ENCODE assay signal across 12 mouse cellular contexts in the genomic region with DNA sequence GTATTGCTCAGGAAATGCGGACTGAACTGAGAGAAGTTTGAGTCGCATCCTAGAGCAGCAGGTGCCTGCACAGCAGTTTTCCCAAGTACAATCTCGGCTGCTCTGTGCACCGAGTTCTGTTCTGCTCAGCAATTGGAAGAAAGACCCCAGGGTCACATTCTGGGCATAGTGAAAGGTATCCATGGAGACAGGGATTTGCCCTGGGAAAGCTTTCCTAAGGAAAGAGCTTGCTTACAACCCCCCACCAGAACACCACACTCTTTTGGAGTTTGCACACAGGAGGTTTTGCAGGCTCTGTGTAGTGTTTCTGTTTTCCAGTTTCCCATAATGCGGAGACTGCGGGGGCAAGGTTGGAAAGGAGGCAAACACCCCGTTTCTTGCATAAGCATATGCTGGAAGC.
DNase-seq lines count a peak whose midpoint lies in the region; ATAC-seq lines count a peak whose summit lies in the region.
"Had no signal": no experiment of that assay in that cellular context is flagged by ENCODE, and none has a peak within 500 bp of the region (broad histone marks: within the 10 kb centered on the region; RNA-seq: fewer than 3 reads in every experiment).

No protein-coding gene starts in this region.

- intact Hi-C loops in left cerebral cortex, postnatal 10 days (cut with DNase I) = no loop called here

- H3K9ac ChIP-seq in forebrain, embryonic 14.5 days (ENCODE audit: low read length) = no peak overlapping the region
- no peak overlapping the region; the same call in 1 of the 2 replicates for H3K9ac ChIP-seq in midbrain, embryonic 11.5 days (ENCODE audit: low read length)
- H3K9ac ChIP-seq: heart, embryonic 12.5 days had no signal

- peaks cover 7% of the 10 kb centered on the region; the same call in 1 of the 2 replicates for H3K9me3 ChIP-seq in forebrain, embryonic 14.5 days (replicated peaks; ENCODE audit: control insufficient read depth, low read length)
- H3K9me3 ChIP-seq in midbrain, embryonic 11.5 days (ENCODE audit: control insufficient read depth, low read length) = peaks cover 2% of the 10 kb centered on the region; the same call in 1 of the 2 replicates

- H3K4me2 ChIP-seq in forebrain, embryonic 14.5 days (ENCODE audit: low read length) = no peak overlapping the region
- peak overlapping the region; percentile 17; the same call in 1 of the 2 replicates for H3K4me2 ChIP-seq in midbrain, embryonic 11.5 days
- H3K4me2 ChIP-seq: heart, embryonic 12.5 days had no signal

- 4% methylated on average over 7 of the region's 7 CpGs for WGBS in forebrain, embryonic 14.5 days
- 8% methylated on average over 7 of the region's 7 CpGs for WGBS in midbrain, embryonic 11.5 days

- H3K4me1 ChIP-seq in forebrain, embryonic 14.5 days (ENCODE audit: control insufficient read depth, insufficient read depth, low read length) = peaks cover 12% of the 10 kb centered on the region; the same call in 1 of the 2 replicates
- H3K4me1 ChIP-seq in midbrain, embryonic 11.5 days (ENCODE audit: control insufficient read depth, insufficient read depth, low read length) = peaks cover 17% of the 10 kb centered on the region
- H3K4me1 ChIP-seq: heart, embryonic 12.5 days had no signal

- DNase-seq in left cerebral cortex, adult 18-20 months (ENCODE audit: low spot score in 2 of 2) = peak; percentile 5 to 16
- DNase-seq in left cerebral cortex, postnatal 10 days (ENCODE audit: extremely low spot score in 1 of 2, low spot score in 2 of 2) = no peak
- peak; percentile 83 for DNase-seq in forebrain, embryonic 14.5 days (ENCODE audit: low spot score)
- DNase-seq in midbrain, embryonic 11.5 days (ENCODE audit: low spot score, missing footprints) = peak; percentile 94
- peak; percentile 24 for DNase-seq in retina, postnatal 1 day
- no peak for DNase-seq in gastrocnemius, adult 8-10 months (ENCODE audit: low spot score in 2 of 2)
- DNase-seq in adrenal gland, adult 18-20 months (ENCODE audit: low spot score in 2 of 2) = no peak
- DNase-seq in ovary, adult 18-20 months (ENCODE audit: low spot score) = no peak
- DNase-seq: cerebellum, postnatal 36 days; kidney, adult 11 months had no signal

- no peaks in the 10 kb centered on the region for H3K27me3 ChIP-seq in forebrain, embryonic 14.5 days (replicated peaks; ENCODE audit: control insufficient read depth, insufficient read depth, low read length)
- H3K27me3 ChIP-seq in midbrain, embryonic 11.5 days (ENCODE audit: control insufficient read depth, insufficient read depth, low read length) = no peaks in the 10 kb centered on the region
- H3K27me3 ChIP-seq: heart, embryonic 12.5 days had no signal

- peak overlapping the region; percentile 23; the same call in 1 of the 2 replicates for H3K27ac ChIP-seq in forebrain, embryonic 14.5 days (ENCODE audit: low read depth, low read length)
- peak overlapping the region; percentile 71 for H3K27ac ChIP-seq in midbrain, embryonic 11.5 days (ENCODE audit: low read depth, low read length)
- H3K27ac ChIP-seq: macrophage had no signal

- H3K36me3 ChIP-seq in forebrain, embryonic 14.5 days (ENCODE audit: control insufficient read depth, insufficient read depth, low read length) = no peaks in the 10 kb centered on the region
- no peaks in the 10 kb centered on the region for H3K36me3 ChIP-seq in midbrain, embryonic 11.5 days (ENCODE audit: control insufficient read depth, insufficient read depth, low read length)
- H3K36me3 ChIP-seq: heart, embryonic 12.5 days had no signal

- ATAC-seq in forebrain, embryonic 14.5 days = peak; percentile 92
- peak; percentile 95 for ATAC-seq in midbrain, embryonic 11.5 days (ENCODE audit: low FRiP score)

- H3K4me3 ChIP-seq in forebrain, embryonic 14.5 days (ENCODE audit: low read depth, low read length) = no peak overlapping the region
- H3K4me3 ChIP-seq in midbrain, embryonic 11.5 days (ENCODE audit: low read depth, low read length) = no peak overlapping the region
- H3K4me3 ChIP-seq: heart, embryonic 12.5 days had no signal

Comparison
In these comparisons a context has a peak if more than half of its experiments do, and no peak if none do; other contexts are left out.
1. DNase-seq: peak in left cerebral cortex, adult 18-20 months (2 of 2), forebrain, embryonic 14.5 days (single experiment), midbrain, embryonic 11.5 days (single experiment) and retina, postnatal 1 day (single experiment); none in left cerebral cortex, postnatal 10 days (0 of 2), gastrocnemius, adult 8-10 months (0 of 2), adrenal gland, adult 18-20 months (0 of 2) and ovary, adult 18-20 months (single experiment).